Mouse (Mus musculus) monocyte, adult 5-6 weeks (primary cell): ENCODE results near the gene Lrg1. TPM values are rescaled to one million over a fixed set of nuclear protein-coding genes. Genes with fewer than 3 reads are reported as not detected.
"Not testable (repeated sequence)": the region's sequence is repeated elsewhere in the genome, so short reads cannot be mapped to it uniquely, and the experiment has no call there.

Experiments used
- ATAC-seq: fragments of 153-309, 156-312 bp; replicated peaks from 2 replicates; pipeline ENCODE4 v1.8.0; 2017; ENCODE audit warnings: mild to moderate bottlenecking; ENCODE audit not compliant: low TSS enrichment, insufficient number of reproducible peaks, severe bottlenecking, poor library complexity, low FRiP score
- total RNA-seq: library from RNA; stranded (forward); fragments of 200-1000, 200-491, 200-594 nt; gene quantifications from 3 replicates; pipeline ENCODE4 v1.2.3, GENCODE M21; 2017

Gene Lrg1
- total RNA-seq, 1 experiment from 2014 or later, result not detected

GRCm38 (mm10) chr17:56112743-56113142 is 9.1 kb downstream of the Lrg1 start:
- ATAC-seq, result no peak

DNA sequence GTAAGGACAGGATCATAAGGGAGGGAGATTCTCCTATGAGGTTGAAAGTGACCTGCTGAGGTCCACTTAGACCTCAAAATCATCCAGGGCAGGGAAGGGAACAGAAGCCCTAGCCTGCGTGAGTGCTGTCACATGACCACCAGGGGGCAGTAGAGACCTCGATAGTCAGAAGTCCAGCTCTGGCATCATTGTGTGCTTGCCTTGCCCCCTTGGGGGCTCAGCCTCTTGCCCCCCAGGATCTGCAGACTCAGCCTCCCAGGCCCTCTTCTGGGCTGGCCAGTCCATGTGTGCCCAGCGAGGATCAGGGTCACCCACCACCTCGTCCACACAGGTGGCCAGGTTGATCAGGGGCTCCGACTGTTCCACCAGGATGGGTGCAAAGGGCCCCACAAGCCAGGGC is 9.9 kb downstream of the Lrg1 start:
- ATAC-seq, result peak; percentile 50; the same call in 1 of the 2 replicates

- ATAC-seq, result no peak
These were observed 10.8 kb downstream of the Lrg1 start for GRCm38 (mm10) chr17:56111021-56111420.

DNA sequence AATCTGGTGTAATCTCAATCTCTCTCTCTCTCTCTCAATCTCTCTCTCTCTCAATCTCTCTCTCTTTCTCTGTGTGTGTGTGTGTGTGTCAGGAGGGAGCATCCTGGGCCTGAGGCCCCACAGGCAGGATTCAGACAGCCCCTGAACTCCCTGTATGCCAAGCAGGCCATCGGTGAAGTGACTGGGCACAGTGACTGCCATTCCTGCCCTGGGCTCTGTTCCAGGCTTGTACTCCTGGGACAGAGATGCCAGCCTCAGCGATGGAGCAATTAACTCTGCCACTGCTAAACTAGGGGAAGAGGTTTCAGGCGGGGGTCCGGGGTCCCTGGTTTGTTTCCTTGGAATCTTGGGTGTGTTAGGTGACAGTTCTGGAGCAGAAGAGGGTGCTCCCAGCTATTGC is 11.2 kb downstream of the Lrg1 start:
- ATAC-seq, result no peak

GRCm38 (mm10) chr17:56109219-56110051 is 12.4 kb downstream of the Lrg1 start, which contains the start of gene Plin4:
Plin4 (minus strand) TSS chr17:56109803.
- ATAC-seq, result no peak

DNA sequence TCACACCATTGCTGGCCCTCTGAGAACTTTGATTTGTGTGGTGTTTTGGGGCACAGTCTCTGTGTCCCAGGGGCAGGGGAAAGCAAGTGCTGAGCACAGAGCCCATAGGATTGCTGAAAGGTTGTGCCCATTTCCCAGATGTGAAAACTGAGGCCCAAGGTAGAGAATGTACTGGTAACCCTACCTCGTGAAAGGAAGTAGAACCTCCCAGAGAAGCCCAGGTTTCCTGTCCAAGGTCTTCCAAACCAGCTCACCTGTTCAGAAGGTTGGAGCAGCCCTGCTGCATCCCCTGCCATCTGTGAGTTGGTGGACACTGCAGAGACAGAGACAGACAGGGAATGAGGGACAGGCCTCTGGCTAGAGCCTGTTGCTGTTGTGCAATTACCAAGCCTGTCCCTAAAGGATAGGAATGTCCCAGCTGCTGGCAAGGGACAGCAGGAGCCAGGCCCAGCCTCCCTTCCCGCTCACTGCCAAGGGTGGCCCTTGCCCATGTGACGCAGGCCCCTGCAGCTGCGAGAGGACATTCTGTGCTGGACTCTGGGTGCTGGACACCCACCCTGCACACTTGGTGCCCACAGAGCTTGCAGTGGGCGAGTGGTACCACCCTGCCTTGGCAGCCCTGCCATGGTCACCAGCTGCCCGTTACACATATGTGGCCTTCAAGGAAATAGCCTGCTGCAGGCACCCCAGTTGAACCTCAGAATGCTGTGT is 13.3 kb downstream of the Lrg1 start:
- ATAC-seq, result no peak

GRCm38 (mm10) chr17:56107736-56108135 is 14.1 kb downstream of the Lrg1 start:
- ATAC-seq, result no peak

DNA sequence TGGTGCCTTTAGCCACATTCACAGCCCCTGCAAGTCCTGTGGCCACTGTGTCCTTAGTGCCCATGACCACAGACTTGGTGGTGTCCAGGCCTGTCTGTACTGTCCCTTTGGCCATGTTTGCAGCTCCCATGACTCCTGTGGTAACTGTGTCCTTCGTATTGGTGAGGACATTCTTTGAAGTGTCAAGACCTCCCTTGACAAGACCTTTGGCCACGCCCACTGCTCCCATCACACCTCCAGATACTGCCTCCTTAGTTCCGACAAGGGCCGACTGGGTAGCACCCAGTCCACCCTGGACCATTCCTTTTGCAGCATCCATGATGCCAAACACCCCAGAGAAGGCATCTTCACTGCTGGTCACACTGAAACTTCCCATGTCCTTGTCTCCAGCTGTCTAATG is 14.8 kb downstream of the Lrg1 start:
- ATAC-seq, result no peak

DNA sequence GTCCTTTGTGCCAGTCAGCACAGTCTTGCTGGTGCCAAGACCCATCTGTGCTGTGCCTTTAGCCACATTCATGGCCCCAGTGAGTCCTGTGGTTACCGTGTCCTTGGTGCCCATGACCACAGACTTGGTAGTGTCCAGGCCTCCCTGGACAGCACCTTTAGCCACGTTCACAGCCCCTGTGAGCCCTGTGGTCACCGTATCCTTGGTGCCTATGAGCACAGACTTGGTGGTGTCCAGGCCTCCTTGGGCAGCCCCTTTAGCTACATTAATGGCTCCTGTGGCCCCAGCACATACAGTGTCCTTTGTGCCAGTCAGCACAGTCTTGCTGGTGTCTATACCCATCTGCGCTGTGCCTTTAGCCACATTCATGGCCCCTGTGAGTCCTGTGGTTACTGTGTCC is 15.4 kb downstream of the Lrg1 start:
- ATAC-seq, result not testable (repeated sequence)

GRCm38 (mm10) chr17:56104821-56105220 is 17.0 kb downstream of the Lrg1 start:
- not testable (repeated sequence) for ATAC-seq

DNA sequence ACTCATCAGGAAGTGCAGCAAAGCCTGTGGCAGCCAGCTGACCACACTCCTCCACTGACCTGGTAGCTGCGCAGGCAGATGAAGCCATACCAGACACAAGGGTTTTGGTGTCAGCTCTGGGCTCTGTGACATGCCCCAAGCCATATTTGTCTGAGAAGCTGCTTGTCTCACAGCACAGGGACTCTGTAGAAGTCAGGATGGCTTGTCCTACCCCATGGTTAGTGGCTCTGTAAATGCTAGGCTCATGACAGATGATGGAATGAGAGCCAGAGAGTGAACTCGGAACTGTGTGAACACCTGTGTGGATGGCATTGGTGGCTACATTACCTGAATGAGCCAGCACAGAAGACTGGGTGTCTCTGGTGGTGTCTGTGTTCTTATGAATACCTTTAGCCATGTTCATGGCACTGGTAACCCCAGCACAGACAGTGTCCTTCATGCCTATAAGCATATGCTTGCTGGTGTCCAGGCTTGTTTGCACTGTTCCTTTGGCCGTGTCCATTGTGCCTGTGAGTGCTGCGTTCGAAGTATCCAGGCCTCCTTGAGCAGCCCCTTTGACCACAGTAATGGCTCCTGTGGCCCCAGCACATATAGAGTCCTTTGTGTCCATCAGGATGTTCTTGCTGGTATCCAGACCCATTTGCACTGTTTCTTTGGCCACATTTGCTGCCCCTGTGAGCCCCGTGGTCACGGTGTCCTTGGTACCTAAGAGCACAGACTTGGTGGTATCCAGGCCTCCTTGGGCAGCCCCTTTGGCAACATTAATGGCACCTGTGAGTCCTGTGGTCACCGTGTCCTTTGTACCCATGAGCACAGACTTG is 18.1 kb downstream of the Lrg1 start:
- no peak for ATAC-seq

DNA sequence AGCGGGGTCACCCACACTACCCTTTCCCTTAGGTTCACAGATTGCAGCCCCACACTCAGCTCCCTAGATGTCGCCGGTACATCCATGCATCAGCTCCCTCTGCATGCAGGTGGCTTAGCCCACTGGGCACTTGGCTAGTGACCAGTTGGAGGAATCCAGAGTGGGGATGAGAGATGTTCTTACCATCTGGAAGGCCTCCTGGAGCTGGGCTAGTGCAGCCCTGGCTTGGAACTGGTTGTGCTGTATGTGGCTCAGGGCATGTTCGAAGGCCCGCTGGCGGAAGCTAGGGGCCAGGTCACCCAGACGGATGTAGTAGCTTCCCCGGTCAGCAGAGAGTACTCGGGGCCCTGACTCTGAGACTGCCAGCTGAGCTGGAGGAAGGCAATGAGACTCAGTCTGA is 18.9 kb downstream of the Lrg1 start:
- no peak for ATAC-seq

GRCm38 (mm10) chr17:56102158-56102557 is 19.6 kb downstream of the Lrg1 start:
- no peak for ATAC-seq

GRCm38 (mm10) chr17:56100811-56101210 is 21.0 kb downstream of the Lrg1 start:
- no peak for ATAC-seq

GRCm38 (mm10) chr17:56098711-56099572 is 22.9 kb downstream of the Lrg1 start:
- no peak for ATAC-seq

- ATAC-seq, result no peak
These were observed 23.6 kb downstream of the Lrg1 start for GRCm38 (mm10) chr17:56098180-56098579.

DNA sequence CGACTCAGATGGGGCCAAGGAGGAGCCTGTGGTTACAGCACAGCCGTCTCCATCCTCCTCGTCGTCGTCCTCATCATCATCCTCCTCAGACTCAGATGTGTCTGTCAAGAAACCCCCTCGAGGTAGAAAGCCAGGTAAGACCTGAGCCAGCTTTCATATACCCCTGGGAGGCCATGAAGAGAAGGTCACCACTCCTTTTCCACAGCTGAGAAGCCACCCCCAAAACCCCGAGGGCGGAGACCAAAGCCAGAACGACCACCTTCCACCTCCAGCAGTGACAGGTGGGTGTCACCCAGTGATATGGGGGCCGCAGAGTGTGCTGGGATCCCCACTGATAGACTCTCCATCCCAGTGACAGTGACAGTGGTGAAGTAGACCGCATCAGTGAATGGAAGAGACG is 24.9 kb downstream of the Lrg1 start:
- ATAC-seq, result no peak

DNA sequence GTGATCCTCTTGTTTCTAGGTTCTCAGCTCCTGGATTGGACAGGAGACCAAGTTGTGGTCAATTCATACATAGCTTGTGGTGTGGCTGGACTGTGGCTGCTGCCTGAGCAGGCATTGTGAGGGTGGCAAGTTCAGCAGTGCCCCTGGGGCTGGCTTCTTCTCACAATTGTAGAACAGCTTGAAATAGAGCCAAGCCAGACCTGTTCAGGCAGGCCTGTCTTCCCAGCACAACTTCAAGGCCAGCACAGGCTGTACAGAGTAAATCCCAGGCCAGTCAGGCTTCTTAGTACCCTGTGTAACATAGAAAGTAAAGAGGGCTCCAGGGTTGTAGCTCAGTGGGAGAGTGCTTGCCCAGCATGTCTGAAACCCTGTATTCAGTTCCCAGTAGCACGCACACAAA is 29.0 kb downstream of the Lrg1 start:
- ATAC-seq, result no peak
